Mouse (Mus musculus): ENCODE data around the gene 1700001C02Rik.

The 1700001C02Rik gene

DNA sequence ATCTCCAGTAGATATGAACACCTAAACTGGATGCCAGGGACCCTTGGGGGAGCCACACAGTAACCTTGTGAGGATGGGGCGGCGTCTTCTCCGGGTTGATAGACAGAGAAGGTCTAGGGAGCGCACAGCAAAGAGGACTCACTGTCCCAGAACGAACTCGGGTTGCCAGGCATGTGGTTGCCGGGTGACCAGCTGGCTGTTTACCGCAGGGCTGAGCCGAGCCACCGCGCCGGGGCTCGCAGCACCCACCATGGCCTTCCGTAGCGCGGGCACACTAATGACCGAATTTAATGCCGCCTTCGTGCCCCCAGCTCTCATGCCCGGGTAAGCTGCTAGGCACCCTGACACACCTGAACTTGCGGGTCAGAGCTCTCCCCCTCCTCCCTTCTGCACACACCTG lies at the start of gene 1700001C02Rik:
TSS of gene 1700001C02Rik (plus strand) at position 187 of the 400 bp plus-strand sequence.
- DNase-seq (ENCODE audit: low read depth, low spot score): no peak

DNA sequence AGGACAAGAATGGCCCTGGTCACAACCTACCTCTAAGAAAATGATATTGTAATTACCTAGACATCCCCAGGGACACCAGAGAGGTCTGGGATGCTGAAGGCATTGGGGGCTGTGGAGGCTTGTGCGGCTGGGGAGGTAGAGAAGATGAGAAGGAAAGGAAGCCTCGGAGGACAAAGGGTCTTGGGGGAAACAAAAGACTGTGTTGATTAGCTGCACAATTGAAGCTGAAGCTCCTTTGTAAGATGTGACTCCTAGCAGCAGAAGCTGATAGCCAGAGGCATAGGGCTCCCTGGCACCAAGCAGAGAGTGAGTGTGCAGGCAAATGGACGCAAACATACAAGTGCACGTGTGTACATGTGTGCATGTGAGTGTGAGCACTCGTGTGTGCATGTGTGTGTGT lies 49.2 kb upstream of the 1700001C02Rik start:
- no peak for DNase-seq (ENCODE audit: low read depth, low spot score)

DNA sequence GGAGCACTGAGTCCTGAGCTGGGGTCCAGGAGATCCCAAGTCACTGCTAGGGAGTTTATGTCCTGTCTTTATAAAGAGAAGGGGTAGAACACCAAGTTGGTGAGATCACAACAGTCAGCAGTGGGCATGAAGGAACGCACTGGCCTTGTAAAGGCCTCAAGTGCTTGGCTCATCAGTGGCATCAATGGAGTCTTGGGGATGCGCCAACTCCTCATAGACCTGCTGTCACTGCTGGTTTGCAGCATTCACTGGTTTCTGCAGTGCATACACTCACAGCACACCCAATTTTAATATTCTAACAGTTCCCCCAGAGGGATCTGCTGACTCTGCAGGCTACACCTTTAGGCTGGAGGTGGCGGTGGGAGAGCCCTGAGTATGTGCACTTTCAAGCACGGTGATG lies 42.7 kb upstream of the 1700001C02Rik start:
- no peak for DNase-seq (ENCODE audit: low read depth, low spot score)

DNA sequence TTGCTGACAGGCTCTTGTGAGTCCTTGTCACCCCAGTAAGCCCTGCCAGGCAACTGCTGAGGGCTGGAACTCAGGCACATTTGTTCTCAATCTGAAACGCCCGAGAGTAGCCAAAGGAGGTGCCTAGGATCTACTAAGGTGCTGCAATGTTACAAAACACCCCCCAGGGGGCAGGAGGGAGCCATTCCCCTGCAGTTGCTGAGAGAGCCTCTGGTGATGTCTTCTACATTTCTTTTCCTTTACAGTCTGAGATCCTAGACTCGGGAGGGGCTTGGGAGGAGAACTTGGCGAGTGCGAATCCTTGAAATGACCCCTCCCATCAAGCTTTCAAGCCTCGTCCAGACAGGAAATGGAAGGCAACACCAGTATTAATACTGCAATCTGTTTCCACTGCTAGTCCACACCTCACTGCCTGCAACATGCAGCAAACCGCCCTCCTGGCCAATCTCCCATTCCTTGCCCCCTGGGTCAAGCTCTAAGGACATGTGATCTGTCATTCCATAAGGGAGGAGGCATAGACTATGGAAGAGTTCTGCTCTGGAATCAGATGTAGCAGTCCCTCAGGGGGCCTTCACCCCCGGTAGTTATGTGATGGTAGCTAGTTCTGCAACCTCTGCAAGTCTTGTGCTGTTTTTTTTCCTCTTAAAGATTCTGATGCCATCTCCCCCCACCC lies 42.1 kb upstream of the 1700001C02Rik start:
- DNase-seq (ENCODE audit: low read depth, low spot score): peak; percentile 20

DNA sequence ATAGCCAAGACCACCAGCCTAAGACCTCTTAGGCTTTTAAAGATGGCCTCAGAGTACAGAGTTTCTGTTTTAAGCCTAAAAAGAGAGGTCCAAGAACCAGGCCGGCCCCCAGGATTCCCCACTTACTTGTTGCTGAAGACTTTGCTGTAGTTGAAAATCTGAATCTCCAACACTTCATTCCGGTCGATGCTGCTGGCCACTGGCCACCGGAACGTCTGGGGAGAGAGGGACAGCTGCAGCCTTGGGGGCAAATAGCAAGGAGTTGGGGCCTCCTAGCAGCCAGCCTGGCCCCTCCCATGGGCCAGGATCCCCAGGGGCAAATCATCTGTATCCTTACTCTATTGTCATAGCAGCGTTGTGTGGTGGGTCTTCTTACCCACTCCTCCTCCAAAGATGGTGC lies 38.4 kb upstream of the 1700001C02Rik start:
- no peak for DNase-seq (ENCODE audit: low read depth, low spot score)

DNA sequence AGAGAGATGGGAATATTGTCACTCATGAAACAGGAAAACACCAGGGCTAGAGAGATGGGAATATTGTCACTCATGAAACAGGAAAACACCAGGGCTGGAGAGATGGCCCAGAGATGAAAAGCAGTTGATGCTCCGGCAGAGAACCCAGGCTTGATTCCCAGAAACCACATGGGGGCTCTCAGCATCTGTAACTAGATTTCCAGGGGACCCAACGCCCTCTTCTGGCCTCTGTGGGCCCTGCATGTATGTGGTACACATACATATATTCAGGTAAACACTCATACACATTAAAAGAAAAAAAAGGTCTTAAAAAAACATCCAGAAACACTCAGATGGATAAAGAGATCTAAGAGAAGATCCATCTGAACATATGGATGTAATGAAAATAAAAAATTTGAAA lies 26.9 kb upstream of the 1700001C02Rik start:
- no peak for DNase-seq (ENCODE audit: low read depth, low spot score)

DNA sequence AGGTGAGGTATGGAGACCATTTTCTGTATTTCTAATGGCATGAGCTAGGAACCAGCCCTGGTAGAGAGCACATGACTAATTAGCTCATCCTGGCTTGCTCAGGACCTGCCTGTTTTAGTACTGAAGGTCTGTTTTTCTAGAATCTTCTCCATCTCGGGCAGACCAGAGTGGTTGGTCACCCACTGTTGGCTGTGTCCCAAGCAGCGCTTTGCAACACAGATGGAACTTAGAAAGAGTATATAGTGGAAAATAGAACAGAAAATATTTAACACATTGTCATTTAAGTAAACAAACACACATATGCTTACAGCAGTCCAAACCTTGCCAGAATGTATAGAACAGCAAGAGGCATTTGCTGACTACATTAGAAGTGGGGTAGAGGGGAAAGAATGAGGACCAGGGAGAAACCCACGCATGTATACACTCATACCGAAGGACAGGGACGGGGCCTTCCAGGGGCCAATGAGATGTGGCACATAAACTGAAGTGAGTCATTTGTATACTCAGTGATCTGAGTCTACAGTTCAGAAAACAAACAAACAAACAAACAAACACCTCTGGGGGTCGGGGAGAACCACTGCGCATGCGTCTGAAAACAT lies 25.4 kb upstream of the 1700001C02Rik start:
- no peak for DNase-seq (ENCODE audit: low read depth, low spot score)

DNA sequence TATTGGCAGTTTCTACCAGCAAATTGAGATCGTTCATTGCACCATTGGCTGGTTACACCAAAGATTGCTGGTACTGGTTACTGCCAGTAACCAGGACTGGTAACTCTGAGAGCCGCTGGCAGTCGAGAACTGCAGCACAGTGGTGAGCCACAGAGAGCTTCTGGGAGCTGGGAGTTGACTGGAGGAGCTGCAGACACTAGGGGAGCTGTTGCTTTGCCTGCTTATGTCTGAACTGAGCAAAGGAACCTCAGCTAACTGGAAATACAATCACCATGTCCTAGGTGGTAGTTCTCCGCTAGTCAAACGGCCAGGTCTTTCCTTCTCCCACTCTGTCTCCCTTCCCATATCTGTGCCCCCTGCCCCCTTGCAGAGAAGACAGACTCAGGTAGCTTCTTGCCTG lies 23.7 kb upstream of the 1700001C02Rik start:
- no peak for DNase-seq (ENCODE audit: low read depth, low spot score)

DNA sequence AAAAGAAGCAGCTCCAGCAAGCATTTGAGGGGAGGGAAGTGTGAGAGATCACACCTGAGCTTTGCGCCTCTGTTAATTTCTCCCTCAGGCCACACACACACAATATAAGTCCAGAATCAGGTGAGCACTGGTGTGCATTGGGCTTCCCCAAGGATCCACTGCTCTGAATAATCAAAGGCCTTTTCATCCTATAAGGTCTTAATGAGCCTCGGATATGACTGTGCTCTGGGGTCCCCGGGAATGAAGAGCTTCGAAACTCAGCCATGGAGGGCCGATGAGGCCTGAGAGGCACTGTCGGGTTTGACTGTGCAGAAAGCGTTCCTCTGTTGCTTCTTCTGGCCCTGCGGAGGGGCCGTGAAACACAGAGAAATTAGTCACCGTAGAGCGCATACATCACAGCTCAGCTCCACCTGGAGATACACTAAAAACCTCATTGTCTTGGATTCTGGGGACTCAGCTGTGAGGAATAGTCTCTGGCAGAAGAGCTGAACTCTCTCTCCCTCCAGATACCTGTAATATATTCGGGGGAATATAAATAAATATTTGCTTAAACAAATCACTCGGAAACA lies 21.4 kb upstream of the 1700001C02Rik start:
- no peak for DNase-seq (ENCODE audit: low read depth, low spot score)

DNA sequence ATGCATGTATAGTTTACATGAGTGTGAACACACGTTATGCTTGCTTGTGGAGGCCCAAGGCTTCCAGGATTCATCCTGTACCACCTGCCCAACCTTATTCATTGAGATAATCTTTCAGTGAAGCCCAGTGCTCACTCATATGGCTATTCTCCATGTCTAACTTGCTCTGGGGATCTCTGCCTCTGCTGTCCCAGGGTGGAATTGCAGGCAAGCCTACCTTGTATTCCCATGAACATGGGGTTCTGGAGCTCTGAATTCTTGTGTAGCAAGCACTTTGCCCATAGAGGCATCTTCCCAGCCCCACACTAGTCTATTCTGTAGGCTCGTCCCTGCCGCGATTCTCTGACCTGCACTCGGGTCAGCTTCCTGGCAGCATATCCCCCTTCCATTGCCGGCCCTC lies 9.8 kb upstream of the 1700001C02Rik start:
- no peak for DNase-seq (ENCODE audit: low read depth, low spot score)

DNA sequence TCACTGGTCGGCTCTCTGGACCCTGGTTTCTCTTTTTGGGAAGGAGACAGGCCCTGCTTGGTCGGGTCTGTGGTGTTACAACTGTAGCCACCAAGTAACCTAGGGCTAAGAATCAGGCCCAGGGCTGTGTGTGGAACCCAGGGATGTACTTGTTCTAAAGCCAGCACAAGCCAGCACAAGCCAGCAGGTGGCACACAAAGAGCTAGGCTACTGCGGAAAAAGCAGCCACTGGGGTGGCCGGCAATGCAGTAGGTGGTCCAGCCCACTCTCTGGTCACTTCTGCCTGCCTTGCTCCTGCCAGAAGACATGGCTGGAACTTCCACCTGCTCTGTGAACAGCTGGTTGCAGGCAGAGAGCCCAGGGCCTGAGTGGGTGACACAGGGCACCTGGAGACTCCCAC lies 5.7 kb upstream of the 1700001C02Rik start:
- no peak for DNase-seq (ENCODE audit: low read depth, low spot score)

DNA sequence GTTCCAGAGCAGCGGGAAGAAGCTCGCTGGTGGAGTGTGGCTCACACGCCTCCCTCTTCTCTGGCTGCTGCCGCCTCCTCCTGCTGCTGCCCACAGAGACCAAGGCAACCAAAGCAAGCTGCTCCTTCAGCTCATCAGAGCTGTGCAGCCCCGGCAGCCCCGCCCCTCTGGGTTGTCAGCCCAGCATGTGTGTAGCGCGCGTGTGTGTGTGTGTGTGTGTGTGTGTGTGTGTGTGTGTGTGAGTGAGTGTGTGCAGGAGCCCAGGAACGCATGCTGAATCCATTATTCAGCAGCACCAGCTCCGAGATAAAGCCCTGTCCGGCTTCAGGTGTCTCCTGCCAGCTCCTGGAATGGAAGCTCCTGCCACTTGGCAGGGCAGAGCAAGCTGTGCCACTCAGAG lies 4.0 kb upstream of the 1700001C02Rik start, which contains the start of gene Otof:
TSS of gene Otof (minus strand) at position 112 of the 400 bp plus-strand sequence.
- DNase-seq (ENCODE audit: low read depth, low spot score): no peak

DNA sequence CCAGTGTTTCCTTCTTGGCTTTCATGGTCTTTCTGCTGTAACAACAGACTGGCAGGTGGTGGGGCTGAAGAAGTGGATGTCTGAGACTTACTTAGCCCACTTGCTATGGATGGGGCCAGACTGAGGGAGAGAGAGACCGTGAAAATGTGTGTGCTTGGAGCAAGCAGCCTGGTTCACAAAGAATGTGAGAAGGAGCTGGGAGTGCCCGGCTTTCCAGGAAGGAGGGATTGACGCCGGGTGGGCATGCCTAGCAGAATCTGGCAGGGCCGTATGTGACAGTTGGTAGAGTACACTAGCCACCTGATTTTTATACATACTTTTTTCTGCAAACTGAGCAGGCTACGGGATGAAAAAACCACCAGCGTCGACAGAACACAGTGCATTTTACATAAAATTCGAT lies 468 bp downstream of the 1700001C02Rik start:
- DNase-seq (ENCODE audit: low read depth, low spot score): no peak

DNA sequence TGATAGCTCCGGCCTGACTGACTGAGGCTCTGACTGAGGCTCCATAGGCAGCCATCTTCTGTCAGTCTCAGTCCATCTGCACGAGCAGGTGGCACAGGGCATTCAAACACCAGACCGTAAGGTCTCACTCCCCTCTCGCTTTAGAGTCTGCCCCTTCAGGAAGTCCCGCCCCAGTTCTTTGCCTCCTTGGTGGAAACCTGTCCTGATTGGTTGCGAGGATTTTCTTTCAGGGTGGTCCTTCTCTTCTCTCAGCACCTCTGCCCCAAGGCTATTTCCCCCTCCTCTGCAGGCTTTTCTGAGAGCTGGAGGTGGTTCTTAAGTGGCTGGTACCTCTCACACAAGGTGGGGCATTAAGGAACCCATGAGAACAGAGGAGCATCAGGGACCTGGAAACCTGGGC lies 4.6 kb downstream of the 1700001C02Rik start:
- DNase-seq (ENCODE audit: low read depth, low spot score): no peak

DNA sequence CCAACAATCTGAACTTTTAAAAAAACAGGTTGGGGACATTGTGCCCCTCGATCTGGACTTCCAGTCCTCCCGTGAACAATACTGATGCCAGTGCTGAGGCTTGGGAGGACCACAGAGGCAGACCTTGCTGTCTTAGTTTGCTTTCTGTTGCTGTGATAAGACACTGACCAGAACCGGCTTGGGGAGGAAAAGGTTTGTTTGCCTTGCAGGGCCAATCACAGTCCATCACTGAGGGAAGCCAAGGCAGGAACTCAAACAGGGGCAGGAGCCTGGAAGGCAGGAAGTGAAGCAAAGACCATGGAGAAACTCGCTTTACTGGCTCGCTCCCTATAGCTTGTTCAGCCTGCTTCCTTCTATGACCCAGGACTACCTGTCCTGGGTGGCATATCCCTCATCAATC lies 6.3 kb downstream of the 1700001C02Rik start:
- DNase-seq (ENCODE audit: low read depth, low spot score): no peak

DNA sequence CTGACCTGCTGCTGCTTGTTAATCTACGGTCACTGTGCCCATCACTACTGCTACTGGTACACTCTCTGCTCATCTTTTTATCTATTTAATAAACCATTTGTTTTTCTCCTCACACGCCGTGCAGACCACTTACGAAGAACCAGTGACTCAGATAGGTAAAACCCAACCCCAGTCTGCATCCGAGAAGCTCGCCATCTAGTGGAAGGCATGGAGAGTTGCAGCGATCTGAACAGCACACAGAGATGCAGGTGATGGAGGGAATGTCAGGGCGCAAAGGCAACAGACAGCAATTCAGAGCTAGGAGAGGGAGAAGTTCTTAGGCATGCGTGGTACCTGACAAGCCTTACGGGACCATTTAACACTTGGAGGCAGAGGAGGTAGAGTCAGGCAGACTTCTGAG lies 10.7 kb downstream of the 1700001C02Rik start:
- peak; percentile 34 for DNase-seq (ENCODE audit: low read depth, low spot score)

DNA sequence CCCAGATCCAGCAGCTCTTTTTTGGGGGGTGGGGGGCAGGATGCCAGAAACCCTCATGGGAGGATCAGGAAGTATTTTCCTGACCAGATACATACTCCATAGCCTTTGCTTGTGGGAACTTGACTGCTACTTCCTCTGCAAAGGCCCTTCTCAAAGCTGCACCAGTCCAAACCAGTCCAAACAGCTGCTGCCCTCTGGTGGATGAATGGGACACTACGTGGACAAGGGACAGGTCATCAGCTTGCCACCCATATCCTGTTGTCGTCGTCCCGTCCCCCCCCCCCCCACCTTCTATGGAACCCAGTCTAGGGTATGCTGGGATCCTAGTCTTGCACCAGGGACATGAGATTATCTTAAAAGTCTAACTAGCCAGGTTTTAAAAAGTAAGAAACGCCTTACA lies 16.5 kb downstream of the 1700001C02Rik start:
- DNase-seq (ENCODE audit: low read depth, low spot score): peak; percentile 64

DNA sequence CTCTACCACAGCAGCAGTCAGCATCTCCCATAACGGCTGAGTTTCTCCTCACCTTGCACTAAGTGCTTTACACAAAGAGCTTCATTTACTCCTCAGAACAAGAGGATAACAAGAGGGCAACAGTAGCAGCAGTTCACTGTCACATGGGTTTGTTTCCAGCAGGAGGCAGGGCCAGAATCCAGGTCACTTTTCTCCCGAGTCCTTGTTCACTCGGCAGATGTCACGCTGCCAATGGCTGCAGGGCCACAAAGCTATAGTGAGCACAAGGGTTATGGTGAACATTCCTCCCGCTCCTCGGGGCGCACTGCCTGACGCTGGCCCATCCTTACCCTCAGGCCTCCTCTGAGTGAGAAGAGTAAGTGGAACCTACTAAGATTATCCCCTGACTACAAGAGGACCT lies 17.7 kb downstream of the 1700001C02Rik start:
- DNase-seq (ENCODE audit: low read depth, low spot score): no peak

DNA sequence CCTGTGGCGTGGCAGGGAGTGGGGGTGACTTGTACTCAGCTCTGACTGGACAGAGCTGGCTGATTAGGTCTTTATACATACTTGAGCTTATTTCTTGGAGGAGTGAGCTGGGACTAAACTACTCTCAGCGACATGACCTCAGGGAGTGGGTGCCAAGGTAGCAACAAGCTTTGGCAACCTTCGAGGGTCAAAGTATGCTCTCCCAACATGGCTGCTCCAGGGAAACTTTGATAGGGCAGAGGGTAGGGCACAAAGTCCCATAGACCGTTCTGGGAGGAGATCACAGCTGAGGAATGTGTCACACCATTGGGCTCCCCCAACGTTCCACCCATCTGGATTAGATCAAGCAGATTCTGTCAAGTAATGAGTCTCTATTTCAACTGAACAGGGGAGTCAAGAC lies 18.7 kb downstream of the 1700001C02Rik start:
- DNase-seq (ENCODE audit: low read depth, low spot score): no peak

DNA sequence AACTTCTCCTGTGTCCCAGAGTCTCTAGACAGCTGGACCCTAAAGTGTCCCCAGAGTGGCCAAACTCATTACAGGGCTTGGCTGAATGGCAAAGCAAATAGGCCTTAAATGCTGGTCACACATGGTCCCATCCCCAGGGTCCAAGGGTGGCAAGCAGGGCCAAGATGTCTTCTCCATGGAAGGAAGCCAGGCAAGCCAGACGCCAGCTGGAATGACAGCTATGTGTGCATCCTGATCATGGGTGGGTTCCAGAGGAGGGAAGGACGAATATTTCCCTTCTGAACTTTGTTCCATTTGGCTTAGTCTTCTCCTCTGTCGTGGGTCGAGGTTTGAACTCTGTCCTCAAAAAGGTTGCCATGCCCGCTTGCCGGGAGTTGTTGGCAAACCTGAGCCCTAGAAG lies 19.3 kb downstream of the 1700001C02Rik start:
- DNase-seq (ENCODE audit: low read depth, low spot score): no peak

DNA sequence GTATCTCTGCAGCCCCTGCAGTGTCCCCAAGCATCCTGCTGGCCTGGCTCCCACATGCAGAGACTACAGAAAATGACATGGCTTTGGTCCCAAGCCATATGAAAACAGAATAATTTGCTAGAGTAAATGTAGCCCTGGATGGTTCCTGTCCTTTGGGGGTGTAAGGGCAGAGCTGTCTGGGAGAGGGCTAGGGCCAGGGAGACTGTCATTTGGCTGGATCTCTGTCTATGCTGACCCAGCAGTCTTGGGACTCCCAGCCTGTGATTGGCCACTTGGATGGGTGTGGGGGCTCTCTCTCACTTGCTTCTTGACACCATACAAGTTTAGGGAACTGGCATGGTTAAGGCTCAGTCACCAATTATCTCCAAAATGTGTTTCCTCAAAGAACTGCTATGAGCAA lies 24.4 kb downstream of the 1700001C02Rik start:
- DNase-seq (ENCODE audit: low read depth, low spot score): no peak

DNA sequence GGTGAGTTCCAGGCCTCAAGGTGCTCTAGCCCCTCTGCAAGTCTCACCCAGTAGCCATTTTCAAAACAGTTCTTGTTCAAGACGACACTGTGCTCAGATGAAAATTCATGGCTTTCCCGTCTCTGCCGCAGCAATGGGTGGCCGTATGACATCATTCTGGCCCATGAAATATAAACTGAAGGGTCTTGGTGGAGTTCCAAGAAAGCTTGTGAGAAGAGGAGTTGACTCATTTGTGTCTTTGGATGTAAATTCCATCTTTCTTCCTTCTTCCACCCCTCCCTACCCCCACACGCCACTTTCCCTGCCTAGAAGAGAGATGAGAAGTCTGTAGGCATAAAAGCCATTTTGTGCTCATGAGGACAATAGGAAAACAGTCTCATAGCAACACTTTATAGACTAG lies 25.0 kb downstream of the 1700001C02Rik start:
- DNase-seq (ENCODE audit: low read depth, low spot score): no peak

DNA sequence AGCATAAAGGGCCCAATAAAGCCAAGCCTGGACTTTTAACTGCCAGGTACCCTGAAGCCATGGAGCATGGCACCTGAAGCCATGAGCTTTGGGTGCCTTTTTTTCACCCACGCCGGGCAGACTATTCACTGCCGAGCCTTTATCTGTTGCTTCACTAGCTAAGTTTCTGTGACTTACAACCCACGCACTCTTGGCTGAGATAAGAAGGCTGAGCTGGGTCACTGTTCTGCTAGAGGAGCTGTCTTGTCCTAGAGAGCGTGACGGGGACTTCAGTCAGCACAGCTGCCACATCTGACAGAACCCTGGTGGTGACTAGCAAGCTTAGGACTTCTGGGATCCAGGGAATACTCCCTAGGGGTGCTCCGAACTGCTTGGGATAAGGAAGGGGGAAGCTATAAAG lies 27.9 kb downstream of the 1700001C02Rik start:
- DNase-seq (ENCODE audit: low read depth, low spot score): no peak
